In genomic region chr9:108566815-108567776, GRCm38 (mm10) we compare ENCODE assay signal across 8 mouse cellular contexts. TPM values are rescaled to one million over a fixed set of nuclear protein-coding genes. Genes with fewer than 3 reads are reported as not detected.
DNase-seq lines count a peak whose midpoint lies in the region; ATAC-seq and TF ChIP-seq lines count a peak whose summit lies in the region.

Gene Ndufaf3 (minus strand): TSS chr9:108567434.

- no peaks in the 10 kb centered on the region for H3K27me3 ChIP-seq in C2C12 (ENCODE audit: control insufficient read depth, insufficient read depth, insufficient read length)
- H3K27me3 ChIP-seq in erythroblast, embryonic 14.5 days (ENCODE audit: control insufficient read depth) = no peaks in the 10 kb centered on the region
- H3K27me3 ChIP-seq in heart, embryonic 11.5 days (ENCODE audit: control insufficient read depth, insufficient read depth, low read length) = no peaks in the 10 kb centered on the region
- H3K27me3 ChIP-seq in kidney, postnatal 0 days (ENCODE audit: insufficient read depth, low read length) = no peaks in the 10 kb centered on the region
- H3K27me3 ChIP-seq in liver, embryonic 11.5 days (replicated peaks; ENCODE audit: control insufficient read depth, insufficient read depth, low read length) = no peaks in the 10 kb centered on the region
- no peaks in the 10 kb centered on the region for H3K27me3 ChIP-seq in stomach, embryonic 14.5 days (ENCODE audit: control insufficient read depth, insufficient read depth, low read length)

- H3K27ac ChIP-seq in heart, embryonic 11.5 days (ENCODE audit: low read depth, low read length) = peak within 1 kb of the TSS; percentile 95
- peak within 1 kb of the TSS; percentile 97 for H3K27ac ChIP-seq in kidney, postnatal 0 days
- H3K27ac ChIP-seq in liver, embryonic 11.5 days (ENCODE audit: low read depth, low read length) = peak within 1 kb of the TSS; percentile 98
- H3K27ac ChIP-seq in stomach, embryonic 14.5 days (ENCODE audit: low read length) = peak within 1 kb of the TSS; percentile 93

- H3K9ac ChIP-seq in heart, embryonic 11.5 days (ENCODE audit: low read depth, low read length) = peak within 1 kb of the TSS; percentile 90
- peak within 1 kb of the TSS; percentile 83 for H3K9ac ChIP-seq in kidney, postnatal 0 days (ENCODE audit: low read depth, low read length)
- H3K9ac ChIP-seq in liver, embryonic 11.5 days (ENCODE audit: low read depth, low read length) = peak within 1 kb of the TSS; percentile 85
- peak within 1 kb of the TSS; percentile 76 for H3K9ac ChIP-seq in stomach, embryonic 14.5 days (replicated peaks; ENCODE audit: low read depth, low read length)

- WGBS in heart, embryonic 11.5 days (ENCODE audit: insufficient replicate concordance) = under 1% methylated on average over 73 of the region's 73 CpGs
- under 1% methylated on average over 73 of the region's 73 CpGs for WGBS in kidney, postnatal 0 days
- under 1% methylated on average over 73 of the region's 73 CpGs for WGBS in liver, embryonic 11.5 days
- under 1% methylated on average over 73 of the region's 73 CpGs for WGBS in stomach, embryonic 14.5 days

- H3K4me1 ChIP-seq in erythroblast, embryonic 14.5 days (ENCODE audit: control insufficient read depth) = peaks cover 87% of the 10 kb centered on the region
- H3K4me1 ChIP-seq in heart, embryonic 11.5 days (ENCODE audit: control insufficient read depth, insufficient read depth, low read length) = peaks cover 22% of the 10 kb centered on the region
- peaks cover 14% of the 10 kb centered on the region for H3K4me1 ChIP-seq in kidney, postnatal 0 days (replicated peaks; ENCODE audit: insufficient read depth, low read length)
- H3K4me1 ChIP-seq in liver, embryonic 11.5 days (replicated peaks; ENCODE audit: control insufficient read depth, insufficient read depth, low read length) = peaks cover 47% of the 10 kb centered on the region
- peaks cover 23% of the 10 kb centered on the region for H3K4me1 ChIP-seq in stomach, embryonic 14.5 days (ENCODE audit: control insufficient read depth, insufficient read depth, low read length)

- peaks cover 19% of the 10 kb centered on the region for H3K79me2 ChIP-seq in C2C12 (ENCODE audit: control insufficient read depth, insufficient read depth)

- peak within 1 kb of the TSS; percentile 97 for H3K4me2 ChIP-seq in heart, embryonic 11.5 days
- peak within 1 kb of the TSS; percentile 100 for H3K4me2 ChIP-seq in kidney, postnatal 0 days (ENCODE audit: low read length)
- H3K4me2 ChIP-seq in liver, embryonic 11.5 days = peak within 1 kb of the TSS; percentile 100
- peak within 1 kb of the TSS; percentile 98 for H3K4me2 ChIP-seq in stomach, embryonic 14.5 days (replicated peaks; ENCODE audit: low read depth, low read length)

- peak within 1 kb of the TSS; percentile 78 for H3ac ChIP-seq in C2C12 (ENCODE audit: control insufficient read depth, insufficient read length, low read depth)

- no peaks in the 10 kb centered on the region for H3K9me3 ChIP-seq in erythroblast, embryonic 14.5 days (ENCODE audit: control insufficient read depth, low read length)
- no peaks in the 10 kb centered on the region for H3K9me3 ChIP-seq in heart, embryonic 11.5 days (replicated peaks; ENCODE audit: control insufficient read depth, low read length)
- no peaks in the 10 kb centered on the region for H3K9me3 ChIP-seq in kidney, postnatal 0 days (replicated peaks; ENCODE audit: low read length)
- no peaks in the 10 kb centered on the region for H3K9me3 ChIP-seq in liver, embryonic 11.5 days (ENCODE audit: control insufficient read depth, low read length)
- no peaks in the 10 kb centered on the region for H3K9me3 ChIP-seq in stomach, embryonic 14.5 days (ENCODE audit: control insufficient read depth, low read depth, low read length)

- peak; percentile 78 for ATAC-seq in heart, embryonic 11.5 days (replicated peaks; ENCODE audit: insufficient number of reproducible peaks, low FRiP score, low TSS enrichment)
- peak; percentile 81 for ATAC-seq in kidney, postnatal 0 days (replicated peaks; ENCODE audit: low FRiP score, low read depth)
- peak; percentile 78 for ATAC-seq in liver, embryonic 11.5 days (replicated peaks; ENCODE audit: low FRiP score)
- ATAC-seq in stomach, embryonic 14.5 days (ENCODE audit: insufficient number of reproducible peaks, insufficient read depth, low FRiP score, low read depth) = peak; percentile 84

- peak; percentile 95 for TF ChIP-seq CTCF in C2C12 (IDR thresholded peaks at IDR 0.05; ENCODE audit: control insufficient read depth, insufficient read depth, insufficient read length)
- peak; percentile 90 for TF ChIP-seq CTCF in brain, embryonic 14.5 days (IDR thresholded peaks at IDR 0.05; ENCODE audit: borderline replicate concordance, extremely low read depth, insufficient read depth, insufficient read length)
- TF ChIP-seq CTCF in kidney, postnatal 0 days (IDR thresholded peaks at IDR 0.05; ENCODE audit: low read depth) = peak; percentile 87

- peaks cover 8% of the 10 kb centered on the region for H3K79me3 ChIP-seq in C2C12 (ENCODE audit: low read depth)

- H3K4me3 ChIP-seq in C2C12 (ENCODE audit: insufficient read depth, poor library complexity, severe bottlenecking) = peak within 1 kb of the TSS; percentile 41
- peak within 1 kb of the TSS; percentile 73 for H3K4me3 ChIP-seq in erythroblast, embryonic 14.5 days (replicated peaks)
- H3K4me3 ChIP-seq in heart, embryonic 11.5 days (ENCODE audit: low read depth, low read length) = peak within 1 kb of the TSS; percentile 79
- H3K4me3 ChIP-seq in kidney, postnatal 0 days (replicated peaks; ENCODE audit: low read depth, low read length) = peak within 1 kb of the TSS; percentile 77
- peak within 1 kb of the TSS; percentile 78 for H3K4me3 ChIP-seq in liver, embryonic 11.5 days (ENCODE audit: low read depth, low read length)
- peak within 1 kb of the TSS; percentile 68 for H3K4me3 ChIP-seq in stomach, embryonic 14.5 days (ENCODE audit: low read depth, low read length)

- peak; percentile 98 for DNase-seq in brain, embryonic 14.5 days (ENCODE audit: low read depth)
- peak; percentile 98 for DNase-seq in kidney, postnatal 0 days (ENCODE audit: low spot score)
- peak; percentile 97 for DNase-seq in liver, embryonic 11.5 days (ENCODE audit: low spot score)
- DNase-seq in naive thymus-derived CD4-positive, alpha-beta T cell, adult 2 months (ENCODE audit: low read depth) = peak; percentile 97

- peaks cover 40% of the 10 kb centered on the region for H3K36me3 ChIP-seq in C2C12 (ENCODE audit: control insufficient read depth, insufficient read depth)
- H3K36me3 ChIP-seq in erythroblast, embryonic 14.5 days (ENCODE audit: control insufficient read depth) = peaks cover 59% of the 10 kb centered on the region
- H3K36me3 ChIP-seq in heart, embryonic 11.5 days (ENCODE audit: control insufficient read depth, insufficient read depth, low read length) = peaks cover 26% of the 10 kb centered on the region
- peaks cover 19% of the 10 kb centered on the region for H3K36me3 ChIP-seq in kidney, postnatal 0 days (ENCODE audit: insufficient read depth, low read length)
- H3K36me3 ChIP-seq in liver, embryonic 11.5 days (ENCODE audit: control insufficient read depth, insufficient read depth, low read length) = peaks cover 34% of the 10 kb centered on the region
- H3K36me3 ChIP-seq in stomach, embryonic 14.5 days (ENCODE audit: control insufficient read depth, insufficient read depth, low read length) = peaks cover 37% of the 10 kb centered on the region

- peak; percentile 5; the same call in 1 of the 2 replicates for TF ChIP-seq POLR2A in brain, embryonic 14.5 days (IDR thresholded peaks at IDR 0.05; ENCODE audit: borderline replicate concordance, extremely low read depth, insufficient read depth, insufficient read length, poor library complexity, severe bottlenecking)

TF ChIP-seq in C2C12, 6 proteins besides CTCF, POLR2A, EP300 and RAD21:
- TF ChIP-seq FOSL1 (IDR thresholded peaks at IDR 0.05; ENCODE audit: insufficient read depth, low read length, poor library complexity, severe bottlenecking) = no peak
- no peak for TF ChIP-seq MYOG (IDR thresholded peaks at IDR 0.05; ENCODE audit: control insufficient read depth, extremely low read depth, insufficient read length)
- TF ChIP-seq MYOD1 (IDR thresholded peaks at IDR 0.05; ENCODE audit: control insufficient read depth, insufficient read length, low read depth) = peak; percentile 34
- peak; percentile 36 for TF ChIP-seq MAX (IDR thresholded peaks at IDR 0.05)
- TF ChIP-seq CEBPB (IDR thresholded peaks at IDR 0.05; ENCODE audit: low read depth) = no peak
TF ChIP-seq in C2C12: peak in this region for 2.

RNA-seq across cellular contexts. Expression of gene Ndufaf3, which starts in this region (rescaled TPM):
- 6.8 TPM for polyA plus RNA-seq in C2C12 (2012; fragmentation: generic; extraction: Trizol)
- polyA plus RNA-seq in brain, embryonic 14.5 days (2012; rRNA removed) = 47.8 and 67.8 TPM in 2 replicates
- 1.1 and 4.7 TPM in 2 replicates for polyA plus RNA-seq in erythroblast, embryonic 14.5 days (2012)
- polyA plus RNA-seq in heart, embryonic 11.5 days (2014; fragmentation: Nextera tagmentation; extraction: Ambion mirVana) = 56.6 and 58.9 TPM in 2 replicates
- polyA plus RNA-seq in kidney, postnatal 0 days (2015; fragmentation: Nextera tagmentation; extraction: Ambion mirVana) = 67.7 and 69.2 TPM in 2 replicates
- 45.9 and 46.2 TPM in 2 replicates for polyA plus RNA-seq in liver, embryonic 11.5 days (2014; fragmentation: Nextera tagmentation; extraction: Ambion mirVana)
- polyA plus RNA-seq in stomach, embryonic 14.5 days (2014; fragmentation: Nextera tagmentation; extraction: Ambion mirVana) = 40.7 and 45.2 TPM in 2 replicates

Comparison
In these comparisons a context has a peak if more than half of its experiments do, and no peak if none do; other contexts are left out.
1. Peak in every context shown above with its lines: DNase-seq, ATAC-seq, H3K4me3 ChIP-seq and H3K27ac ChIP-seq.